Mouse (Mus musculus) kidney, postnatal 14 days (tissue): ENCODE results near the gene Ovca2.
A peak's percentile ranks its signal among the peaks of the same experiment; 100 is the strongest.
"Not testable (repeated sequence)": the region's sequence is repeated elsewhere in the genome, so short reads cannot be mapped to it uniquely, and the experiment has no call there.

Experiments
- DNase-seq: peaks from one replicate; pipeline ENCODE4 v3.0.0; 2022; ENCODE audit warnings: mixed read lengths

The Ovca2 gene

DNA sequence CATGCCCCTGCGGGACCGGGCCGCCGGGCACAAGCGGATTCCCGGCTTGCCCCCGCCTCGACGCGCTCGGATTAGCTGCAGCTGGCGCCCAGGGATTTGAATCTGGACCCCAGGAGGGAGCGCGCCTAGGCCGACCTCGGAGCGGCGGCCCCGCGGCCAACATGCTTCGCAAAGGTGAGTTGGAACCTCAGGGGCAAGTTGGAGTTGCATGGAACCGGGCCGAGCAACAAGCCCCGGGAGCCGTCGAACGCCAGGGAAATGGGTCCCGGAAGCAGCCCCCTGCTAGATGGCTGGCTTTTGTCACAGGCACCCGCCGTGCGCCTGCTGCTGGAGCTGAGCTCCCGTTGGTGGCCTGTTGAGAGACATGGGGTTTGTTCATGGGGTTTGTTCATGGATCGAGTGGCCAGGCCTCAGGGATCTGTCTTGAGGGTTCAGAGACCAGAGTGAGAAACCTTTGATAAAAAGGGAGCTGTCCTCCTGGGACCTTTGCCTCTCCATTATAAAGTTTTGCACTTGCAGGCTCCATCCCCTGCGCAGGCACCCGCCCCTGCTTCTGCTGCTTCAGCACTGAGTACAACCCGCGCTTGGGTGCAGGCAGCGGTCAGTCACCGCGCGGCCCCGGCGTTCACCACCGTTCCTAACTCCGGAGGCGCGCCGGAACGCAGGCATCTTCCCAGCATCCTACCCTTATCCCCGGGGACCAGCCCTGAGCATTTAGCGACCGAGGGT is 15.7 kb upstream of the Ovca2 start:
- DNase-seq: no peak

DNA sequence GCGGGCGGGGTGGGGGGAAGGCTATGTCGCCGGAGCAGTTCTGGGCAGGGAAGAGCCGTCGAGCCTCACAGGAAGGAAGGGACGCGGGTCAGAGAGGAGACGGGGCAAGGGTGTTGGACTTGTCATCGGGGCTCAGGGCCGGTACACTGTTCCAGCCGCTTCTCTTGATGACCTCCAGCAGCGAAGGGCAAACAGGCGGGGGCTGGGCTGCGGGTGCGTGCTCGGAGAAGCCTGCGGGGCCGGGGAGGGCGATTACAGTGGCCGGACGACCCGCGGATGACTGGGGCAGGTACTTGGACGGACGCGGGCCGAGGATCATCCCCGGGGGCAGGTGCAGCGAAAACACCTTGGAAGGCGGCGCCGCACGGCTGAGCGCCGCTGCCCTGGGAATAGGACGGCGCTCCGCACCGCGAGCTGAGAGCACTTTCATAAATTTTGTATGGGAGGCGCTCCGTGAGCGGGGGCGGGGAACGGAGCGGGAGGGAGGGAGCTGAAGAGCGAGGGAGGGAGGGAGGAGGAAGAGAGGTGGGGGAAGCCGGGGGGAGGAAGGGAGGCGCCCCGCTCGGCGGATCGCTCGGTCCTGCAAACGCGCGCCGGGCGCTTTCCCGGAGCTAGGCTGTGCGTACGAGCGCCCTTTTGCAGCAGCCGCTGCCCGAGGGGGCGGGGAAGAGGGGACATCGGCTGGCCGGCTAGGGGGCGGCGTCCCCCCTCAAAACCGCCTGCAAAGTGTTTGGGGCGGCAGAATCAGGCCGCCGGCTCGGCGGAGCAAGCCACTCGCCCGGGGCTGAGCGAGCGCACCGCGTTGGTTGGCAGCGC is 14.8 kb upstream of the Ovca2 start, which contains the start of gene Rtn4rl1:
Gene Rtn4rl1, plus strand, starts transcription at position 528 of the 816 bp plus-strand sequence.
- DNase-seq: peak; percentile 81

- peak; percentile 87 for DNase-seq
These were observed 13.9 kb upstream of the Ovca2 start for GRCm38 (mm10) chr11:75192336-75193214.

GRCm38 (mm10) chr11:75191841-75192240 is 13.2 kb upstream of the Ovca2 start:
- no peak for DNase-seq

- no peak for DNase-seq
These were observed 12.3 kb upstream of the Ovca2 start, which contains the start of gene Dph1 for GRCm38 (mm10) chr11:75190905-75191441. Dph1 (minus strand) TSS chr11:75191241.

GRCm38 (mm10) chr11:75190371-75190724 is 11.7 kb upstream of the Ovca2 start:
- peak; percentile 90 for DNase-seq

DNA sequence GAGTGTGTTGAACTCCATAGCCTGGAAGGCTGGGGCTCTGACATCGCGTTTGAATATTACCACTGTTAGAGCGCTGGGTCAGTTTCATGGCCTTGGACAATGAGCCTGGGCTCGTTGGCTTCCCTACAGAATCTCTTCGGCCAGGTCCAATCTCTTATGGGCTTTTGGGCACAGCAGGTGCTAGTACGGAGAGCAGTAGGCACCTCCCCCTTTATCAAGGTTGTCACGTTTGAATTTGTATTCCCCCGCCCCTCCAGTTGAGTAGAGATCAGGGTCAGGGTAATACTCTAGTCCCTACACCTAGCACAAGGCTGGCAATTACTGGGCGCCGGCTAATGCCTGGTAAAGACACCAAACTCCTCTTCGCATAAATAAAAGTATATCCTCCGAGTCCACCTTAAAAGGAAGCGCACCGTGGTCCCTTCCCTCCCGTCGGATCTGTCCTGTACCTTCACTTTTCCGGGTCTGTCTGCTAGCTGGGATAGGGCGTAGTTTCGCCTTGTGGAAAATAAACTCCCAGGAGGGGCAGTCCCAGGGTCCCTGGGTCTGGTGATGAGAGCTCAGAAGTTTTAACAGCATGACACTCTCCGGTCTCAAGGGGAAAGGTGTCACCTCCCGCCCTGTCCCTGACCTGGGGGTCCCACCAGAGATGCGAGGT is 11.2 kb upstream of the Ovca2 start:
- DNase-seq: no peak

- DNase-seq: no peak
These were observed 6.4 kb upstream of the Ovca2 start for GRCm38 (mm10) chr11:75184986-75185385.

DNA sequence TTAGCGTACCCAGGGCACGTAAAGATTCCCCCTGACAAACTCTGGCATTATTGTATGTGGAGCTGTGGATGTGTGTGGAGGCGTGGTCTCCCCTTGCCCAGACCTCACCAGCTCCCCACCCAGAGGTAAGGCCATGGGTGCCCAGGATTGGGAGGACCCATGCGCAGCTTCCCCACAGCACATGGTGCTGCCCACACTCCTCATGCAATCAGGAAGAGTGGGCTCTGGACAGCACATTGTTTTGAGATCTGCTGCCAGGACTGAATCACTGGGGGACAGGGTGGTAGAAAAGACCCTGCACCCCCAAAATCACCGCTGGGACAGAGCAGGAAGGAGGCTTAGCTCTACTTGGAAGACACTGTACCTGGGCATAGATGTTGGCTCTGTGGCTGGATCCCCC is 5.9 kb upstream of the Ovca2 start:
- no peak for DNase-seq

DNA sequence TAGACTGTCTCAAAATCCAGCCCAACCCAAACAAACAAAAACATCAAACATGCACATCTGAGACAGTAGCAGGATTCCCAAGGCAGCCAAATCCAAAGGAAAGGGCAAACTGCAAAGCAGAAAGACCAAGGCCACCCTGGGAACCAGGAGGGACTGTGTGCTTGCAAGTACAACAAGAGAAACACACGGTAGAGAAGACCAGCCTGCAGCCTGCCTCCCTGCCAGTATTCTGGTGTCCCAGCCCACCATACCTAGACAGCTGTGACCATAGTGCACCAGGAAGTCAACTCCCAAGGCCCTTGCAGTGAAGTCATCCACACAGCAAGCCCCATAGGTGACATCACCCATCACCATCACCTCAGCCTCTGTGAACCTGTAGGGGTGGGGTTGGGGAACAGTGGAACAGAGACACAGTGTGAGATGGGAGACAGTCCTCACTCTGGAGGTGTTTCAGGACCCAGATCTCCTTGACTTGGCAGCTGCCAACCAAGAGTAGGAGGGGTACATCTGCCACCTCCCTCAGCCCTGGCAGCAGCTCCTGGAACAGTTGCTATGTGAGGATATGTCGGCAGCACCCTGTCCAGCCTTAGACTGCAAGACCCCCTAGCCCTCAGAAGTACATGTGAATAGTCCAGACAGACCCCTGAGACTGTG is 5.4 kb upstream of the Ovca2 start:
- DNase-seq: no peak

- DNase-seq: no peak
These were observed 624 bp downstream of the Ovca2 start for GRCm38 (mm10) chr11:75178011-75178410.

- DNase-seq: not testable (repeated sequence)
These were observed 4.1 kb downstream of the Ovca2 start for GRCm38 (mm10) chr11:75174574-75174973.

GRCm38 (mm10) chr11:75173799-75174165 is 4.9 kb downstream of the Ovca2 start:
- no peak for DNase-seq

DNA sequence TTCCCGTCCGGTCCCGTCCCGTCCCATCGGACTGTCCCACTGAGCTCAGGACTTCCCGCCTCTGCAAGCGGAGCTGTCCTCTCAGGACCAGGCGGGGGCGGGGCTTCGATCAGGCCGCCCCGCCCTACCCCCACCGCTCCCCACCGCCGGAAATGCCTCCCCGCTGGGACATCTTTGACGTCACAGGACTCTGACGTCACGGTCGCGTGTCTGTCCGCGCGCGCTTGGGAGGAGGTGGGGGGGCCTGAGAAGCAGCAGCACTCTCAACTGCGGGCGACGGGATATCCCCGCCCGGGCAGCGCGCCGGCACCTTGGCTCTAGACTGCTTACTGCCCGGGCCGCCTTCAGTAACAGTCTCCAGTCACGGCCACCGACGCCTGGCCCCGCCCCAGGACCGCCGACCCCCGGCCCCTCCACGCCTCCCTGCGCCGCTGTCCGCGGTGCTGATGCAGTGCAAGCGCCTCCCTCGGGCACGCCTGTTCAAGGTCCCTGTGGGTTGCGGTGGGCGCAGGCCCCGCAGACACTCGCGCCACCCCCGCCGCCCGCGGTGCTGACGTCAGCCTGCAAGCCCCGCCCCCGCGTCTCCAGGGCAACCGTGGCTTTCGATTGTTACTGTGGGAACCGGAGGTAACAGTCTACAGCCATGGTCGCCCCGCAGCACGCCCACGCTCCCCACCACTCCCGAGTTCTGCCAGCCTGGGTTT is 5.4 kb downstream of the Ovca2 start:
- DNase-seq: peak; percentile 91

GRCm38 (mm10) chr11:75172151-75173094 is 6.2 kb downstream of the Ovca2 start:
- peak; percentile 53 for DNase-seq

DNA sequence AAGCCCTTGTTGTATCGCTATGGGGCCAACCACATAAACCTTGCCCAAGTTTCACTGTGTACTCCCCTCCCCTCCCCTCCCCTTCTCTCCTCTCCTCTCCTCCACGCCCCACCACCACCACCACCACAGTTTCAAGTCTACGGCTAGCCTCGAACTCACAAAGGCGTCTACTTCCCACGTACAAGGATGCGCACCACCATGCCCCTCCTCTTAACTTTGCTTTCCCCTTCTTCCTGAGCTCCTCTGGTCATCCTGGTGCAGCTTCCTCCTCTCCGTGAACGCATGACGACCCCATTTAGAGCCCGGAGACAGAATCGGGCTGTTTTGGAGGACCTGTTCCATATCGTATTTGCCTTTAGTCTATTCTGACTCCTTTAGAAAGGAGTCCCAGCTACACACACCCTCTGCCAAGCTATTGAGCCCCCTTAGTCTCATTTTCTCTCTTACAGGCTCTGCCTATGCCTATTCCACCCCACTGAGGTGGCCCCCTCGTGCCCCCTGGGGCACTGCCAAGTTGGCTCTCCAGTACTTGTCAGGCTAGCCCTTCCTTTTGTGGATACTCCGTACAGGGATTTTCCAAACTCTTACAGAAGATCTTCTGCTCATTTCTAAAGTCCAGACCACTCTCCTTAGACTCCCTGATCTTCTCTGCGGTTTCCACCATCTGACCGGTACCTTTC is 7.3 kb downstream of the Ovca2 start:
- no peak for DNase-seq

GRCm38 (mm10) chr11:75170136-75170751 is 8.4 kb downstream of the Ovca2 start:
- peak; percentile 95 for DNase-seq

DNA sequence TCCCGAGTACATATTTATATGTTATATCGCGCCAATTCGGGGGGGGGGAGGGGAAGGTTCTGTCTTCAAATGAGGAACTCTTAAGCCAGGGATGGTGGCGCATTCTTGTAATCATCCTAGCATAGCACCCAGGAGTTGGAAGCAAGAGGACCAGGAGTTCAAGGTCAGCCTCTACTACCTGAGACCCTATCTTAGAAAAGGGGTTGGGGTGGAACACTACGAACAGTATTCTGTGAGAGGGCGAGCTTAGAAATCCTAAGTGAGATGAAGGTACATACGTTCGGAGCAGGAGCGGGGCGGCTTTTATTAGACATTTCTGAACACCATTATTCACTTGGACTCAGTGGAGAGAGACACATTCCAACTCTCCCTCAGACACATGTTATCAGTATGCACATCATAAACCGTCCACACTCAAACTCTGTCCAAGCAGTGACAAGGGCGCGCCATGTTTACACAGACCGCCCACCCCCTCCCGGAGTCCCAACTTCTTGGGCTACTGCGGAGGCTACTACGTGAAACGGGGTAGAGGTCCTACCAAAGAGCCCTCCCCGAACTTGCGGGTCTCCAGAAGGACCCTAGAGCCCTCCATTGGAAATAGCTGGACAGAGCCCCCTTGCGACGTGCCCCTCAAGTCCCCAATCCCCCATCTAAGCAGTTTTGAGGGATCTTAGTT is 9.1 kb downstream of the Ovca2 start, which contains the start of gene Hic1:
Gene Hic1, minus strand, starts transcription at position 115 of the 676 bp plus-strand sequence.
- peak; percentile 33 for DNase-seq
